Mouse (Mus musculus) liver, embryonic 14.5 days (tissue): Measurements from ENCODE around the gene Dgat2.

Experiments
- CTCF ChIP-seq: IDR thresholded peaks from 2 replicates; pipeline ENCODE4 v1.5.1; 2016; ENCODE audit warnings: antibody characterized with exemption, low read depth, control low read depth
- EP300 ChIP-seq: IDR thresholded peaks from 2 replicates; pipeline ENCODE4 v1.6.1; 2016; ENCODE audit warnings: antibody characterized with exemption, low read depth

- TF ChIP-seq CTCF, result no peak
- TF ChIP-seq EP300, result no peak
Observed at GRCm38 (mm10) chr7:99155311-99156289, 26.9 kb downstream of the Dgat2 start.
